Mouse (Mus musculus) hindbrain, embryonic 14.5 days (tissue): Measurements from ENCODE around the gene Fam221b. TPM values are rescaled to one million over a fixed set of nuclear protein-coding genes. Genes with fewer than 3 reads are reported as not detected.

Experiments
- microRNA-seq: library from miRNA; unstranded; fragments of <30 nt; microRNA quantifications from one replicate; pipeline ENCODE4, GENCODE M21; 2016
- polyA plus RNA-seq: library from polyadenylated mRNA; unstranded; fragments of >200 nt; fragmentation: Nextera tagmentation; extraction: Ambion mirVana; gene quantifications from 2 replicates; pipeline ENCODE4 v1.2.1, GENCODE M21; 2014

Gene Fam221b
- polyA plus RNA-seq, 1 experiment from 2014 or later = 2.2 TPM

Small RNA genes within 50 kb of the gene (microRNA-seq; reads per million reads assigned to microRNA genes)
- gene Gm25262 = not detected

Other genes starting within 250 kb of the Fam221b start
- 1.6 and 2.2 TPM in 2 replicates for gene Fam166b, start 240.0 kb downstream of the Fam221b start, polyA plus RNA-seq
- 21.8 and 22.6 TPM in 2 replicates for gene Tesk1, start 227.2 kb downstream of the Fam221b start, polyA plus RNA-seq
- gene Cd72, start 214.5 kb downstream of the Fam221b start, polyA plus RNA-seq = 6.4 and 7.5 TPM in 2 replicates
- not detected in 2 replicates for gene Sit1, start 185.4 kb downstream of the Fam221b start, polyA plus RNA-seq
- gene Ccdc107, start 176.2 kb downstream of the Fam221b start, polyA plus RNA-seq = 80.3 and 92.0 TPM in 2 replicates
- 4.7 and 6.1 TPM in 2 replicates for gene Arhgef39, start 169.4 kb downstream of the Fam221b start, polyA plus RNA-seq
- gene Car9, start 162.2 kb downstream of the Fam221b start, polyA plus RNA-seq = 0.16 and 0.26 TPM in 2 replicates
- 9.1 and 10.8 TPM in 2 replicates for gene Tpm2, start 145.4 kb downstream of the Fam221b start, polyA plus RNA-seq
- 80.0 and 82.3 TPM in 2 replicates for gene Creb3, start 106.8 kb downstream of the Fam221b start, polyA plus RNA-seq
- gene Tln1, start 106.5 kb downstream of the Fam221b start, polyA plus RNA-seq = 57.5 and 62.8 TPM in 2 replicates
- 21.7 and 25.2 TPM in 2 replicates for gene Rgp1, start 90.4 kb downstream of the Fam221b start, polyA plus RNA-seq
- gene Gba2, start 90.3 kb downstream of the Fam221b start, polyA plus RNA-seq = 44.5 and 49.7 TPM in 2 replicates
- 1.0 and 1.9 TPM in 2 replicates for gene Msmp, start 84.7 kb downstream of the Fam221b start, polyA plus RNA-seq
- 13.3 and 14.2 TPM in 2 replicates for gene Npr2, start 37.2 kb downstream of the Fam221b start, polyA plus RNA-seq
- 5.5 and 9.3 TPM in 2 replicates for gene Spag8, start 15.6 kb downstream of the Fam221b start, polyA plus RNA-seq
- gene Hint2, start 12.7 kb downstream of the Fam221b start, polyA plus RNA-seq = 70.1 and 77.0 TPM in 2 replicates
- gene Tmem8b, start 174 bp downstream of the Fam221b start, polyA plus RNA-seq = 8.7 and 10.5 TPM in 2 replicates
- not detected in 2 replicates for gene Olfr70, start 31.7 kb upstream of the Fam221b start, polyA plus RNA-seq
- not detected in 2 replicates for gene Olfr71, start 41.1 kb upstream of the Fam221b start, polyA plus RNA-seq
- gene Hrct1, start 58.0 kb upstream of the Fam221b start, polyA plus RNA-seq = 0.18 and 0.58 TPM in 2 replicates
- gene Spaar, start 60.9 kb upstream of the Fam221b start, polyA plus RNA-seq = 0.04 and 0.07 TPM in 2 replicates
- not detected in 2 replicates for gene Olfr159, start 101.9 kb upstream of the Fam221b start, polyA plus RNA-seq
- not detected in 2 replicates for gene Olfr156, start 154.8 kb upstream of the Fam221b start, polyA plus RNA-seq
- 0.03 TPM in 1 of 2 replicates, not detected in the other for gene Olfr157, start 171.1 kb upstream of the Fam221b start, polyA plus RNA-seq
- not detected in 2 replicates for gene Olfr155, start 182.4 kb upstream of the Fam221b start, polyA plus RNA-seq
- 6.2 and 7.3 TPM in 2 replicates for gene Reck, start 206.4 kb upstream of the Fam221b start, polyA plus RNA-seq